Comparison of ENCODE assay signal across 33 mouse cellular contexts in genomic region chr11:75198792-75199191, GRCm38 (mm10). TPM values are rescaled to one million over a fixed set of nuclear protein-coding genes. Genes with fewer than 3 reads are reported as not detected.
DNase-seq lines count a peak whose midpoint lies in the region; TF ChIP-seq lines count a peak whose summit lies in the region.
"Had no signal": no experiment of that assay in that cellular context is flagged by ENCODE, and none has a peak within 500 bp of the region (broad histone marks: within the 10 kb centered on the region; RNA-seq: fewer than 3 reads in every experiment).

No protein-coding gene starts in this region.

- peaks cover 11% of the 10 kb centered on the region for H3K4me1 ChIP-seq in testis, adult 2 months (ENCODE audit: control insufficient read depth, insufficient read depth, low read length)

- no peaks in the 10 kb centered on the region for H3K27me3 ChIP-seq in testis, adult 2 months (ENCODE audit: control insufficient read depth, insufficient read depth, low read length)

- H3K36me3 ChIP-seq in testis, adult 2 months (ENCODE audit: control insufficient read depth, insufficient read depth, low read length) = no peaks in the 10 kb centered on the region
- H3K36me3 ChIP-seq: embryonic facial prominence, embryonic 12.5 days; forebrain, embryonic 10.5 days; forebrain, embryonic 15.5 days; heart, embryonic 12.5 days; hindbrain, embryonic 13.5 days; kidney, embryonic 15.5 days; neural tube, embryonic 15.5 days had no signal

- H3K27ac ChIP-seq in testis, adult 2 months (ENCODE audit: control insufficient read depth, insufficient read depth, low read depth, low read length) = no peak overlapping the region
- H3K27ac ChIP-seq: embryonic facial prominence, embryonic 12.5 days; forebrain, embryonic 10.5 days; forebrain, embryonic 15.5 days; heart, adult 2 months; hindbrain, embryonic 13.5 days; kidney, embryonic 15.5 days; liver, embryonic 14.5 days; macrophage; midbrain, embryonic 13.5 days; neural tube, embryonic 15.5 days; stomach, postnatal 0 days had no signal

- DNase-seq in testis, postnatal 14 days (ENCODE audit: low spot score) = no peak
- DNase-seq in cerebellum, adult 18-20 months = peak; percentile 68 to 82
- peak; percentile 67 to 72 for DNase-seq in cerebellum, postnatal 10 days
- no peak for DNase-seq in ovary, postnatal 14 days (ENCODE audit: low spot score)
- DNase-seq in gastrocnemius, postnatal 10 days = no peak
- DNase-seq in layer of hippocampus, adult 11-12 months (ENCODE audit: low spot score) = no peak
- DNase-seq: adrenal gland, adult 2 months; adrenal gland, postnatal 36 days; B cell, adult 2 months; embryo, embryonic 11 days; gastrocnemius, postnatal 36 days; heart, adult 2 months; heart, postnatal 4 days; kidney, adult 11 months; kidney, postnatal 25 days; layer of hippocampus, postnatal 36 days; liver; lung, adult 2 months; lung, postnatal 10 days; right cerebral cortex, adult 18-20 months; spleen, adult 18-20 months had no signal

- TF ChIP-seq CTCF in testis, adult 2 months (IDR thresholded peaks at IDR 0.05; ENCODE audit: control insufficient read depth, insufficient read depth, insufficient replicate concordance, low read depth, low read length) = no peak

- peak overlapping the region; percentile 74 for H3K4me3 ChIP-seq in testis, adult 2 months (ENCODE audit: control insufficient read depth, low read depth, low read length)
- H3K4me3 ChIP-seq: embryonic facial prominence, embryonic 12.5 days; forebrain, embryonic 10.5 days; forebrain, embryonic 15.5 days; heart, adult 2 months; heart, embryonic 12.5 days; hindbrain, embryonic 13.5 days; kidney, embryonic 15.5 days; midbrain, embryonic 13.5 days; neural tube, embryonic 15.5 days had no signal

- TF ChIP-seq POLR2A in testis, adult 2 months (IDR thresholded peaks at IDR 0.05; ENCODE audit: control insufficient read depth, low read depth, low read length) = no peak

RNA-seq across cellular contexts. Expression of gene Rtn4rl1, which starts 5.2 kb away (rescaled TPM):
- polyA plus RNA-seq in testis, adult 2 months (2012; rRNA removed) = 3.1 and 3.3 TPM in 2 replicates
- total RNA-seq in gastrocnemius, postnatal 10 days (2021) = 1 to 10 TPM; 3.2 to 3.8 TPM

RNA-seq across cellular contexts. Expression of gene Dph1, which starts 7.8 kb away (rescaled TPM):
- 12.8 and 16.6 TPM in 2 replicates for polyA plus RNA-seq in testis, adult 2 months (2012; rRNA removed)
- 1 to 10 TPM; 8.3 to 8.4 TPM for total RNA-seq in gastrocnemius, postnatal 10 days (2021)

RNA-seq across cellular contexts. Expression of gene Ovca2, which starts 20.2 kb away (rescaled TPM):
- polyA plus RNA-seq in testis, adult 2 months (2012; rRNA removed) = 9.1 and 10.2 TPM in 2 replicates
- total RNA-seq in gastrocnemius, postnatal 10 days (2021) = 1 to 10 TPM; 4.7 to 5.1 TPM

RNA-seq across cellular contexts. Expression of gene Hic1, which starts 29.5 kb away (rescaled TPM):
- polyA plus RNA-seq in testis, adult 2 months (2012; rRNA removed) = 1.3 and 1.7 TPM in 2 replicates
- total RNA-seq in gastrocnemius, postnatal 10 days (2021) = 10 to 100 TPM; 21.1 to 27.1 TPM
- polyA plus RNA-seq: macrophage had no signal

Comparison
In these comparisons a context has a peak if more than half of its experiments do, and no peak if none do; other contexts are left out.
1. DNase-seq: peak in cerebellum, adult 18-20 months (2 of 2) and cerebellum, postnatal 10 days (2 of 2); none in testis, postnatal 14 days (single experiment), ovary, postnatal 14 days (single experiment), gastrocnemius, postnatal 10 days (single experiment) and layer of hippocampus, adult 11-12 months (single experiment).